Mouse (Mus musculus) neutrophil, adult 5-6 weeks (primary cell): ENCODE measurements around the gene Cox10. TPM values are rescaled to one million over a fixed set of nuclear protein-coding genes. Genes with fewer than 3 reads are reported as not detected.
A peak's percentile ranks its signal among the peaks of the same experiment; 100 is the strongest.

Experiments used
- ATAC-seq: fragments of 151-379, 151-347 bp; 2 replicates; pipeline ENCODE4 v1.8.0; 2017; ENCODE audit warnings: mild to moderate bottlenecking, moderate TSS enrichment; ENCODE audit not compliant: insufficient number of reproducible peaks, poor library complexity, low FRiP score, severe bottlenecking; ENCODE audit errors: extremely low read depth
- total RNA-seq: library from RNA; stranded (forward); fragments of 200-1000 nt; gene quantifications from 2 replicates; pipeline ENCODE4 v1.2.3, GENCODE M21; 2017

The Cox10 gene
- total RNA-seq, 1 experiment from 2014 or later: 12.8 TPM

- ATAC-seq: no peak
Observed at GRCm38 (mm10) chr11:63973973-63974372, 105.3 kb downstream of the Cox10 start.

GRCm38 (mm10) chr11:63971462-63971861, 107.8 kb downstream of the Cox10 start:
- ATAC-seq: no peak

DNA sequence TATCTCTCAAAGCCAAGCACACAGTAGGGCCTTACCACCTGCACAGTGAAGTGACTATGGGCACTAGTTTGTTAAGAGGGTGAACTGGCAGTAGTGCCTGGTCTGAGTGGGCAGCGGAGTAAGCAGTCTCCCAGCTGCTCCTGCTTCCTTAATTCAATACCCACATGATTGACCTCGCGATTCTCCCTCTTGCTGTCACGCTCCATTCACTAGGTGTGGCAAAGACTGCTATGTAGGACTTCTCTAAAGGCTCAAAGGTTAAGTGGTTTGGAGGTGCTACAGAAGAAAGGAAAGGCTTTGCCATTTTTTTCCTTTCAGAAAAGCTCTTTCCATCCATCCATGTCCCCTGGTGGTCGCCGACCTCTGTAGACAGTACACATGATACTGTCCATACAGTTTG, 108.5 kb downstream of the Cox10 start:
- no peak for ATAC-seq

GRCm38 (mm10) chr11:63969205-63969910, 109.9 kb downstream of the Cox10 start:
- ATAC-seq: no peak

GRCm38 (mm10) chr11:63968388-63969035, 110.8 kb downstream of the Cox10 start:
- ATAC-seq: no peak

DNA sequence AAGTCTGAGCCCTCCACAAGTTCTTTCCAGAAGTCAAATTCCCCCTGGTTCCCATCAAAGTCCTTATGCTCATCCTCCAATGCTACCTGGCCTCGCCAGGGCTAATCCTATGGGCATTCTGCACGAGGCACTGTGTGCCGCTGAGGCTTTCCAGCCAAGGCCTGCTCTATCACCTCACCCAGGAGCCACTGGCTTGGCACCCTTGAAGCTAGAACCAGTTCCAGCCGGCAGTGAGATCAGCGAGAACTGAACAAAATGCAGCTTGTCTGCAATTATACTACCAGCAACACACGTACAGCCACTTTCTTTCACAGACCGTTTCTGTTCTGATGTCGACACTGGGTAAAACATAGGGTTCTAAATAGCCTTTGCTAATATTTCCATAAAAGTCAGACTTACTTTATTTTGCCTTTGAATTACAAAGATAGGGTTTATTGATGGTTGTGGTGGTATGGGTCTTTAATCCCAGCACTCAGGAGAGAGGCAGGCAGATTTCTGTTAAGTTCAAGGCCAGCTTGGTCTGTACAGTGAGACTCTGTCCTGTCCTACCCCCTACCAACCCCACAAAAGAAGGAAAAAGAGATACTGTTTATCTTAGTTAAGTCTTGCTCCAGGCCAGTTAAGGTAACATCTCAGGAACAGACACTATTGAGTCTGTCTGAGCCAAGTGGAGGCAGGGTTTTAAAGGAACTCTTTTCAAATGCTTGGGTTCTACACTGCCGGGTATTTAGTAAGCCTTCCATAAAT, 111.5 kb downstream of the Cox10 start:
- ATAC-seq: no peak

GRCm38 (mm10) chr11:63965437-63965836, 113.8 kb downstream of the Cox10 start:
- no peak for ATAC-seq

DNA sequence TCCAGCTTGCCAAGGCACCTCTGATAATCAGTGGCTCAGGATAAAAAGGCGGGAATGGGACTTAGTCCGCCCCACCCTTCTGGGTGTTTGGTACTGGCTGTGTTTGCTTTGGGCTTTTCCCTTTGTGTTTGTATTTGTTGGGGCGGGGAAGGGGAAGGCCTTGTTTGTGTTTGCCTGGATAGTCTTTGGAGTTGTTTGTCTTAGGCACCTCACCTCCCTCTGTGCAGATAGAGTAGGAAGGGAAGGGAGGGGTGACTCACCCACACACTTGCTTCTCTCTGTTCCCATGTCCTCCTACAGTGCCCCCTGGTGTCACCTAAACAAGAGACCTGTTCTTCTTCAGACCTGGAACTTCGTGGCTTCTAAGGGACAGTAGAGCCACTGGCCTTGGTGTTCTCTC, 122.1 kb downstream of the Cox10 start:
- ATAC-seq: peak; percentile 27; the same call in 1 of the 2 replicates

DNA sequence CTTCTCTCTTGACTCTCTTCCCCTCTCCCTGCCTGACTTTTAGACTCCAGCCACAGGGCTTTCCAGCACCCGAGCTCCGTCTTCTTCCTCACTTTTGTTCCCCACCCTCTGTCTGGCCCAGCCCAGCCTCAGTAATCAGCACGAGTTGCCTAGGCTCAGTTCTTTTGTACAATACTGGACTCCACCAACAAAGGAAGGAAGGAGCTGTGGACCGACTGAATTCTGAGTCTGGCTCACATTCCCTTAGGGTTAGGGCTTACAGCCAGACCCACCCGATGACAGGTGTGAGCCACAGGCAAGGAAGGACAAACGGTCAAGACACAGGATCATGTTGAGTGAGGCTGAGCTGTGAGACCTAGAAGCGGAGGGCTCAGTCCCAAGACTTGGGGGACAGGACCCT, 122.5 kb downstream of the Cox10 start:
- ATAC-seq: no peak

DNA sequence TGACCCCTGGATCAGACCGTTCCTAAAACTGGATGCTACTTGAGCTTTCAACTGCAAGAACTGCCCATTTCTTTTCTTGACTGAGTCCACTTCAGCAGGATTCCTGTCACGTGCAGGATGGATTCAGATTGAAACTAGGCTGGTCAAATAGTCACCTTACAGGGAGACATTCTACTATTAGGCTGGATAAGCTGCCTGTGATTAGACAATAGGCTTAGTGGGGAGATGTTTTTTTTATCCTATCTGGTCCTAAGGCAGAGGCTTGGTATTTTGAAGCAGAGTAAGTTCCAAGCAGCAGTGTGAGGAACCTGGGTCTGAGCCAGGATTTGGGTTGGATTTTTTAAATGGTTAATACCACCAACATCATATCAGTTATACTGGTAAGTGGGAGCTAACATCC, 125.4 kb downstream of the Cox10 start:
- ATAC-seq: no peak

- no peak for ATAC-seq
Observed at GRCm38 (mm10) chr11:63952743-63953191, 126.5 kb downstream of the Cox10 start.

GRCm38 (mm10) chr11:63951831-63952631, 127.2 kb downstream of the Cox10 start:
- ATAC-seq: no peak

GRCm38 (mm10) chr11:63948371-63948770, 130.9 kb downstream of the Cox10 start:
- ATAC-seq: no peak

GRCm38 (mm10) chr11:63947024-63947423, 132.2 kb downstream of the Cox10 start:
- ATAC-seq: no peak

DNA sequence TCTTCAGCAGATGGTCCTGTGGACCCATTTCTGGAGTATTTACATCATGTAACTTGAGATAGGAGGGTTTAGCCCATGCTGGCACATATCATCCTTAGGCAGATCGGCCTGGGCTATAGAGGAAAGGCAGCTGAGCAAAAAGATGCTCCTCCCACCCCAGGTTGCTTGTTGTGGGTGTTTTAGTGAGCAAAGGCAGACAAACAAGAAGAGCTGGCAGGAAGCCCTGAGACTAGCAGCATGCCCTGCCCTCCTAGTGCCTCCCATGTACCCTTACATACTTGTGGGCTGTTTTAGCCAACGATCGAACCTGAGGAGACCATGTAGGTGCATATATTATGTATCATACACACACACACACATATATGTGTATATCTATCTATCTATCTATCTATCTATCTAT, 135.3 kb downstream of the Cox10 start:
- no peak for ATAC-seq

DNA sequence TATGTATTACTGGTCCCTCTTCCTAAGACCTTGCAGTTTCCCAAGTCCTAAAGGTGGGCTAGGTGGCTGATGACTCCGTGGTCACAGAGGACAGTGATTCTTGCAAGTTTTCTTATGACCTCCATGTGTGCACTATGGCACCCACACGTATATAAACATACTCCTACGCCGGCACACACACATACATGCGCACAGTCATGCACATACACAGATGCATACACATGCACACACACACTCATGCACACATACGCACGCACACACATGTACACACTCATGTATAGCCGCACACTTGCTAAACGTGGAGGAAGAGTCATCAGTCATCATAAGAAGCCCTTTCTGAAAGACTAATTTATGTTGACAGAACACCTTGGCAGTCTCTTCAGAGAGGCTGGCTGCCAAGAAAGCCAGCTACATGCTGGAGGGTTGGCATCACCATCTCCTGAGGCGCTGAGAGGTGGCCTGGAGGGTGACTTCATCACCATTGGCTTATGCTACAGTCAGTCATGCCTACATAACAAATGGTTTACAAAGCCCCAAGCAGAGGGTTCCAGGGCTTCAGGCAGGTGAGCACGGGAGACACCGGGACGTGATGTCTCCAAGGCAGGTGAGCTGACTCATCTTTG, 135.9 kb downstream of the Cox10 start:
- no peak for ATAC-seq

- ATAC-seq: no peak
Observed at GRCm38 (mm10) chr11:63942177-63942576, 137.1 kb downstream of the Cox10 start.

DNA sequence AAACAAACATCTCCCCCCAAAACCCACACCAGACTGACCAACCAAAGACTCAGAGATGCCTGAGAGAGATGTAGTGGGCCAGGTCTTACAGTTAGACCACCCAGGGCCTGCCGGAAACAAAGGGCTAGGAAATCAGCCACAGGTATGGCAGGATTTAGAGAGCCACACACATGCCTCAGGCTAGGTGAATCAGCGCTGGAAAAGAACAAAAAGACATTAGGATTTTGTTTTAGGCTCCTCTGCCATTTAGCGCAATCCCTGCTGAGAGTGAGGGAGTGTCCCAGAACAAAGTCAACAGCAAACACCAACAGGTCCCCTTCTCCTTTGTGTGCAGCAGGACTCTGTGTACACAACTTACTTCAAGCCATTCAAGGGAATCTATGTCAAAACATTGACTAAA, 142.6 kb downstream of the Cox10 start:
- ATAC-seq: no peak

GRCm38 (mm10) chr11:63926901-63927300, 152.4 kb downstream of the Cox10 start:
- ATAC-seq: no peak
